Mouse (Mus musculus) T-helper 1 cell (primary cell): ENCODE measurements around the gene Cd3e.
"Not testable (repeated sequence)": the region's sequence is repeated elsewhere in the genome, so short reads cannot be mapped to it uniquely, and the experiment has no call there.

Source experiments
- in situ Hi-C: fragments of 300-600 bp; cut with MboI, MseI; formaldehyde crosslinking; loops from one replicate; pipeline ENCODE4 v1.15.1; 2025; ENCODE audit warnings: high pct_unique_total_duplicates

The Cd3e gene

GRCm38 (mm10) chr9:44980242-44980641, 29.2 kb downstream of the Cd3e start, which contains the start of gene Cd3g:
TSS of gene Cd3g (minus strand) at chr9:44980431.
- in situ Hi-C loops: no loop called here

GRCm38 (mm10) chr9:44979806-44980205, 29.6 kb downstream of the Cd3e start:
- in situ Hi-C loops: loop anchor here (5.0 kb wide), 1 partner anchor 32 kb away; no protein-coding TSS in a partner anchor

DNA sequence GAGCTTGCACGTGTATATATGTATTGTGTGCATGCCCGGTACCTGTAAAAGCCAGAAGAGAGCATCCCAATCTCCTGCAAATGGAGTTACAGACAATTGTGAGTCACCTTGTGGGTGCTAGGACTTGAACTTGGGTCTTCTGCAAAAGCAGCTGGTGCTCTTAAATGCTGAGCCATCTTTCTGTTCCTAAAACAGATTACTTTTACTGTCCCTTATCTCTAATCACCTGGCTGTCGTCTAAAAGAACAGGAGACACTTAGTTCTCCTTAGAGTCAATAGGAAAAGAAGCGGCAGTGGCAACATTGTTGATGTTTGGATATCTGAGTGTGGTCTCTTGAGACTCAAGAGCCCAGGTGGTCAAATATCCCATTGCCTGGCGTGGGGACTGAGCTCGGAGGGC, 31.6 kb downstream of the Cd3e start:
- in situ Hi-C loops: loop anchor here (5.0 kb wide), 1 partner anchor 34 kb away; no protein-coding TSS in a partner anchor

- in situ Hi-C loops: no loop called here
Measured at GRCm38 (mm10) chr9:44969450-44969849, 40.0 kb downstream of the Cd3e start.

GRCm38 (mm10) chr9:44967763-44968162, 41.7 kb downstream of the Cd3e start:
- in situ Hi-C loops: not testable (repeated sequence)

GRCm38 (mm10) chr9:44966815-44967242, 42.6 kb downstream of the Cd3e start:
- in situ Hi-C loops: no loop called here

DNA sequence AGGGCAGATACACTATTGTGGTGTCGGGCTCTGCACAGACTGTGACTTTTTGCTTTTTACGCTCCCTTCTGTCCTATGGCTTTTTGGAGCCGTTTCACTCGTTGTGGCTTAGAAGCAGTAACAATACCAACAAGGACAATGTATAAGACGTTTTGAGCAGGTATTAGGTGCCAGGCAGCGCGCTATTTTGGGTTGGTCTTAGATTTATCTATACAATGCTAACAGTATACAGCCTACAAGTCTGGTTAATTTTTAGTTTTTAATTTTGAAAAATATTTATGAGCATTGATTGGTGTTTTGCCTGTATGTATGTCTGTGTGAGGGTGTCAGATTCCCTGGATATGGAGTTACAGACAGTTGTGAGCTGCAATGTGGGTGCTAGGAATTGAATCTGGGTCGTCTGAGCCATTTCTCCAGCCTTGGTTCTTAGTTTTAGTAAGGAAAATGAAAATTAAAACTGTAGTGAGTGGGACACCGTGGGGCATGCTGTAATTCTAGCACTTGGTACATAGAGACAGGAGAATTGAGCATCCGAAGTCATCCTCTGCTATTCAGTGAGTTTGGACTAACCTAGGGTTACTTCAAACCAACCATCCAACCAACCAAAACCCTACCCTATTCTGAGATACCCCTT, 43.5 kb downstream of the Cd3e start:
- in situ Hi-C loops: no loop called here

GRCm38 (mm10) chr9:44965126-44965832, 44.1 kb downstream of the Cd3e start, which contains the start of gene Ube4a:
TSS of gene Ube4a (minus strand) at chr9:44965600.
- in situ Hi-C loops: no loop called here

DNA sequence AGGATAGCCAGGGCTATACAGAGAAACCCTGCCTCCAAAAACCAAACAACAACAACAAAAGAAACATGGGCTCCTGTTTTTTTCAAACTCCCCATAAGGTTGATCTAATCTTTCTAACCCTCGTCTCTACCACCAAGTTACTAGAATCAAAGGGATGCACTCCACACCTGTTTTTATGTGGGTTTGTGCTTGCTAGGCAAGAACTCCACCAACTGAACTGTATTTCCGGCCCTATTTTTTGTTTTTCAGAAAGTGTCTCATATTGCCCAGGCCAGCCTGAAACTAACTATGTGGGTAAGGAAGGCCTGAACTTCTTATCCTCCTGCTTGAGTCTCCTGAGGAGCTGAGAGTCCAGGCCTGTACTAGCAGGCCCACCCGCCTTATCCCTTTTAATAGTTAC, 55.0 kb downstream of the Cd3e start:
- in situ Hi-C loops: no loop called here
